Mouse (Mus musculus) midbrain, embryonic 10.5 days (tissue): Measurements from ENCODE around the gene V1ra8. TPM values are rescaled to one million over a fixed set of nuclear protein-coding genes. Genes with fewer than 3 reads are reported as not detected.
"Not testable (repeated sequence)": the region's sequence is repeated elsewhere in the genome, so short reads cannot be mapped to it uniquely, and the experiment has no call there.

Experiments
- DNase-seq: peaks from one replicate; pipeline ENCODE4 v3.0.0-alpha.2; 2017; ENCODE audit warnings: low spot score
- H3K27ac ChIP-seq: fragments of 300-500 bp; sonication (generic); replicated peaks from 2 replicates; pipeline ENCODE4 v1.5.1; 2016; ENCODE audit warnings: mild to moderate bottlenecking
- H3K27me3 ChIP-seq: fragments of 300-500 bp; sonication (generic); 2 replicates; pipeline ENCODE4 v1.6.1; 2016; ENCODE audit warnings: low read depth, mild to moderate bottlenecking; ENCODE audit not compliant: poor library complexity, severe bottlenecking
- H3K36me3 ChIP-seq: fragments of 300-500 bp; sonication (generic); 2 replicates; pipeline ENCODE4 v1.6.1; 2016; ENCODE audit warnings: mild to moderate bottlenecking, moderate library complexity
- H3K4me1 ChIP-seq: fragments of 300-500 bp; sonication (generic); 2 replicates; pipeline ENCODE4 v1.6.1; 2016
- H3K4me3 ChIP-seq: fragments of 300-500 bp; sonication (generic); 2 replicates; pipeline ENCODE4 v1.5.1; 2016; ENCODE audit warnings: mild to moderate bottlenecking, moderate library complexity
- H3K9me3 ChIP-seq: fragments of 300-500 bp; sonication (generic); replicated peaks from 2 replicates; pipeline ENCODE4 v1.6.1; 2016; ENCODE audit warnings: mild to moderate bottlenecking
- WGBS: fragments of 180-500 bp; shearing (Covaris S2); methylation state at CpG from one replicate; pipeline ENCODE4 v1.1.7; 2016; 5-methylcytosine and 5-hydroxymethylcytosine counted together
- polyA plus RNA-seq: library from polyadenylated mRNA; unstranded; fragments of >200 nt; fragmentation: Nextera tagmentation; extraction: Ambion mirVana; gene quantifications from 2 replicates; pipeline ENCODE4 v1.2.1, GENCODE M21; 2016

Gene V1ra8
- not detected in 2 replicates for polyA plus RNA-seq

- H3K4me3 ChIP-seq, DNase-seq, H3K27ac ChIP-seq, H3K9me3 ChIP-seq, H3K4me1 ChIP-seq, H3K36me3 ChIP-seq, H3K27me3 ChIP-seq: not testable (repeated sequence)
- WGBS, result 86% methylated on average over 2 of the region's 2 CpGs
Observed at GRCm38 (mm10) chr6:90202493-90202892, at the start of gene V1ra8. TSS of gene V1ra8 (plus strand) at chr6:90202793.

DNA sequence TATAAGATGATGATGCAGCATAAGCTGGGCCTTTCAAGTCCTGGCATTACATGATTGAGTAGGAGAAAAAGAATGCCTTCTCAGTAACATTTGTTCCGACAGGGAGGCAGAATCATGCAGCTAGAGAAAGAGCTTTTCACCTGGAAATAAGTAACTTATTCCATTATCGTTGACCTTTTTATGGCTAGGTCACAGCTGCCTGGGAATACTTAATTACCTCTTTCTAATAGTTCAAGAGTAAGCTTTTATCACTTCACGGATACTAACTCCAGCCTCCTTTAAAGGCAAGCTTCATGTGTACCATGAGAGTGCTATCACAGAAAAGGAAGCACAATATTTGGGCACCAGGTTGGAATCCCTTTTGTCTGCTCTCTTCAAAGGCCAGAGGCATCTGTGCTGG, 42.5 kb upstream of the V1ra8 start:
- DNase-seq, result no peak
- no peaks in the 10 kb centered on the region for H3K4me1 ChIP-seq
- peaks cover 9% of the 10 kb centered on the region; the same call in 1 of the 2 replicates for H3K9me3 ChIP-seq
- H3K27me3 ChIP-seq, result no peaks in the 10 kb centered on the region
- no peaks in the 10 kb centered on the region for H3K36me3 ChIP-seq
- no peak overlapping the region for H3K27ac ChIP-seq
- H3K4me3 ChIP-seq, result no peak overlapping the region
- 86% methylated on average over 3 of the region's 3 CpGs for WGBS

DNA sequence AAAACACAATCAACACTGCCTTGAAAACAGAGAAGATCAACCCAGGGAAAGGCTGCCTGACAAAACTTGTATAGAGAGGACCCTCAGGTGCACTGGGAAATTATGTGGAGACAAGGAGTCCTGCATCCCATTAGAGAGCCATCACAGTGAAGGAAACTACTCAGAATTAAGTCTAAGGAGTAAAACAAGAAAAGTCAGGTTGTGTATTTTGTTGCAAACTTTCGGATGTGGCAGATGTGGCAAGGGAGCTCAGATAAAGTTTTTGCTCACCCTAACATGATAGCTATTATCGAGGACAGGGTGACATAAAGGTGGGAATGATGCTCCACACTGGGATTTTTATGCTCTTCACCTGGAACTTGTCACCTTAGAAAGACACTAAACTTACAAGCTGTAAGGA, 28.1 kb upstream of the V1ra8 start, which contains the start of gene Vmn1r52:
Gene Vmn1r52 (plus strand): TSS at position 301 of the 400 bp plus-strand sequence.
- WGBS, result 84% methylated on average over 2 of the region's 2 CpGs
- Histone ChIP-seq H3K27me3 (no peaks in the 10 kb centered on the region), H3K4me3 (no peak within 1 kb of the TSS), H3K9me3 (no peaks in the 10 kb centered on the region), H3K27ac (no peak within 1 kb of the TSS), H3K36me3 (no peaks in the 10 kb centered on the region), H3K4me1 (no peaks in the 10 kb centered on the region)
- no peak for DNase-seq

- 88% methylated on average over 1 of the region's 1 CpGs for WGBS
- Histone ChIP-seq H3K27ac (no peak within 1 kb of the TSS), H3K9me3 (peaks cover 28% of the 10 kb centered on the region), H3K27me3 (no peaks in the 10 kb centered on the region), H3K36me3 (no peaks in the 10 kb centered on the region), H3K4me3 (no peak within 1 kb of the TSS), H3K4me1 (no peaks in the 10 kb centered on the region)
- DNase-seq, result no peak
Observed at GRCm38 (mm10) chr6:90224338-90224737, 21.7 kb downstream of the V1ra8 start, which contains the start of gene Vmn1r53. TSS of gene Vmn1r53 (minus strand) at chr6:90224438.

GRCm38 (mm10) chr6:90232114-90232513, 29.5 kb downstream of the V1ra8 start:
- not testable (repeated sequence) for H3K27me3 ChIP-seq, H3K27ac ChIP-seq, H3K4me3 ChIP-seq, DNase-seq, H3K36me3 ChIP-seq, H3K4me1 ChIP-seq
- H3K9me3 ChIP-seq, result peaks cover 38% of the 10 kb centered on the region
- WGBS, result 93% methylated on average over 4 of the region's 4 CpGs

DNA sequence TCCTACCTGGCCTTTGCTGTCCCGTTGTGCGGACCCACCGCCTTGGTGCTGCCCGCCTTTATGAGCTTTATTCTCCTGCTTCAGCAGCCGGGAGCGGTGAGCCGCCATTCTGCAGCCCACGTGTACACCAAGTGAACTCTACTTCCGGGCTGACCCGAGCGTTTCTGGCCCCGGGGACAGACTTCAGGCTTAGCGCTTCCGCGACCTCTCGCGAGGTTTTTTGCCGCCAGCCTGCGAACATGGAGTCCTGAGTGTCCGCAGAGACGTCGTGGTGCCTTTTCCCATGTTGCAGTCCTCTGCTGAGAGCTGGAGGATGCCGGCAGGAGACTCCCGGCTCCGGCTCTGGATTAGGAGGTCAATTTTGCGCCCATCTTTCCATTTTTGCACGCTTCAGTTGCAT, 30.1 kb downstream of the V1ra8 start:
- H3K27ac ChIP-seq, result no peak overlapping the region
- H3K9me3 ChIP-seq, result peaks cover 35% of the 10 kb centered on the region
- no peak overlapping the region for H3K4me3 ChIP-seq
- H3K36me3 ChIP-seq, result no peaks in the 10 kb centered on the region
- 58% methylated on average over 27 of the region's 27 CpGs for WGBS
- DNase-seq, result no peak
- no peaks in the 10 kb centered on the region for H3K27me3 ChIP-seq
- no peaks in the 10 kb centered on the region for H3K4me1 ChIP-seq

DNA sequence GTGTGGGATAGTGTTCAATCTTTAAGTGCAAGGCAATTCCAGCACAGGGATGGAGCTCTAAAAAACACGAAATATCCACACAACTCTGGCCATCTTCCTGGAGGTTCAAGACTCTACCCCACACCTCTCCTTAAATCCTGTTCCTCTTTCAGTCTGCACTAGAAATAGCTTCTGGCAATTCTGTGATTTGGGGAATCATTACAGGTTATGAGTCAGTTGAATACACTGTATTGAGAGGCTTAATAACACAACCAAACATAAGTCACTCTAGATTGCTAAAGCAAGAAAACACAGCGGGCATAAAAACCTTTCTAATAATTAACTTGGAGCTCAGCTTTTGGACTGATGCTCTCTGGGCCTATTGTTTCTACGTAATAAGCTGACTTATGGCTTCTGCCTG, 41.4 kb downstream of the V1ra8 start:
- Histone ChIP-seq H3K27ac (no peak overlapping the region), H3K9me3 (0 out of 2 replicates have a peak, but pooled peaks cover 2% of the 10 kb centered on the region), H3K4me3 (no peak overlapping the region), H3K36me3 (no peaks in the 10 kb centered on the region), H3K27me3 (no peaks in the 10 kb centered on the region), H3K4me1 (no peaks in the 10 kb centered on the region)
- 83% methylated on average over 3 of the region's 3 CpGs for WGBS
- no peak for DNase-seq

- WGBS, result 70% methylated on average over 1 of the region's 1 CpGs
Observed at GRCm38 (mm10) chr6:90246000-90246399, 43.4 kb downstream of the V1ra8 start, which contains the start of gene Vmn1r54. TSS of gene Vmn1r54 (plus strand) at chr6:90246300.

More at GRCm38 (mm10) chr6:90246000-90246399, 43.4 kb downstream of the V1ra8 start, which contains the start of gene Vmn1r54:
- Histone ChIP-seq H3K36me3 (no peaks in the 10 kb centered on the region), H3K27me3 (no peaks in the 10 kb centered on the region), H3K9me3 (no peaks in the 10 kb centered on the region), H3K4me1 (no peaks in the 10 kb centered on the region), H3K4me3 (no peak within 1 kb of the TSS), H3K27ac (no peak within 1 kb of the TSS)
- DNase-seq, result no peak

Other genes starting within 250 kb of the V1ra8 start
- gene Vmn1r46, start 233.5 kb upstream of the V1ra8 start, polyA plus RNA-seq, result not detected in 2 replicates
- not detected in 2 replicates for gene Vmn1r47, start 186.6 kb upstream of the V1ra8 start, polyA plus RNA-seq
- gene Vmn1r48, start 166.0 kb upstream of the V1ra8 start, polyA plus RNA-seq, result not detected in 2 replicates
- not detected in 2 replicates for gene Vmn1r49, start 124.3 kb upstream of the V1ra8 start, polyA plus RNA-seq
- gene Vmn1r50, start 101.4 kb upstream of the V1ra8 start, polyA plus RNA-seq, result not detected in 2 replicates
- gene Vmn1r51, start 80.2 kb upstream of the V1ra8 start, polyA plus RNA-seq, result not detected in 2 replicates
- gene Vmn1r52, start 28.0 kb upstream of the V1ra8 start, polyA plus RNA-seq, result not detected in 2 replicates
- gene Vmn1r53, start 21.6 kb downstream of the V1ra8 start, polyA plus RNA-seq, result not detected in 2 replicates
- gene Vmn1r54, start 43.5 kb downstream of the V1ra8 start, polyA plus RNA-seq, result not detected in 2 replicates
- gene BC048671, start 98.4 kb downstream of the V1ra8 start, polyA plus RNA-seq, result not detected in 2 replicates
- gene Chst13, start 122.4 kb downstream of the V1ra8 start, polyA plus RNA-seq, result 0.11 TPM in 1 of 2 replicates, not detected in the other
- not detected in 2 replicates for gene Uroc1, start 130.5 kb downstream of the V1ra8 start, polyA plus RNA-seq
- 6.1 and 8.1 TPM in 2 replicates for gene Zxdc, start 166.7 kb downstream of the V1ra8 start, polyA plus RNA-seq
- gene Cfap100, start 226.0 kb downstream of the V1ra8 start, polyA plus RNA-seq, result 1.9 TPM in 2 replicates